Mouse (Mus musculus) liver, embryonic 12.5 days (tissue): ENCODE measurements around the gene 2200002J24Rik. TPM values are rescaled to one million over a fixed set of nuclear protein-coding genes. Genes with fewer than 3 reads are reported as not detected.
"Not testable (repeated sequence)": the region's sequence is repeated elsewhere in the genome, so short reads cannot be mapped to it uniquely, and the experiment has no call there.

Experiments used
- ATAC-seq: fragments of 200-750 bp; cut with Nextera tagmentation; 2 replicates; pipeline ENCODE4 v1.8.0; 2017; ENCODE audit warnings: moderate number of reproducible peaks, mild to moderate bottlenecking, moderate library complexity
- H3K27ac ChIP-seq: fragments of 300-500 bp; sonication (generic); 2 replicates; pipeline ENCODE4 v1.5.1; 2016; ENCODE audit warnings: mild to moderate bottlenecking
- H3K27me3 ChIP-seq: fragments of 300-500 bp; sonication (generic); replicated peaks from 2 replicates; pipeline ENCODE4 v1.6.1; 2016; ENCODE audit warnings: mild to moderate bottlenecking, moderate library complexity
- H3K36me3 ChIP-seq: fragments of 300-500 bp; sonication (generic); 2 replicates; pipeline ENCODE4 v1.6.1; 2016; ENCODE audit warnings: mild to moderate bottlenecking, moderate library complexity
- H3K4me1 ChIP-seq: fragments of 300-500 bp; sonication (generic); 2 replicates; pipeline ENCODE4 v1.6.1; 2016
- H3K4me2 ChIP-seq: fragments of 300-500 bp; sonication (generic); 2 replicates; pipeline ENCODE4 v1.6.1; 2016; ENCODE audit warnings: mild to moderate bottlenecking, moderate library complexity
- H3K4me3 ChIP-seq: fragments of 300-500 bp; sonication (generic); 2 replicates; pipeline ENCODE4 v1.5.1; 2016; ENCODE audit warnings: mild to moderate bottlenecking, moderate library complexity
- H3K9ac ChIP-seq: fragments of 300-500 bp; sonication (generic); 2 replicates; pipeline ENCODE4 v1.6.1; 2016; ENCODE audit warnings: mild to moderate bottlenecking, moderate library complexity
- H3K9me3 ChIP-seq: fragments of 300-500 bp; sonication (generic); replicated peaks from 2 replicates; pipeline ENCODE4 v1.6.1; 2016; ENCODE audit warnings: mild to moderate bottlenecking, moderate library complexity
- WGBS: fragments of 180-500 bp; shearing (Covaris S2); methylation state at CpG from one replicate; pipeline ENCODE4 v1.1.7; 2016; ENCODE audit not compliant: insufficient replicate concordance; 5-methylcytosine and 5-hydroxymethylcytosine counted together
- polyA plus RNA-seq: library from polyadenylated mRNA; unstranded; fragments of >200 nt; fragmentation: Nextera tagmentation; extraction: Ambion mirVana; gene quantifications from 2 replicates; pipeline ENCODE4 v1.2.1, GENCODE M21; 2016

Gene 2200002J24Rik
- polyA plus RNA-seq, 1 experiment from 2014 or later = 1.0 TPM

- not testable (repeated sequence) for H3K9me3 ChIP-seq, ATAC-seq, H3K27me3 ChIP-seq
- Histone ChIP-seq H3K4me2 (peak overlapping the region; percentile 92), H3K9ac (peak overlapping the region; percentile 81), H3K4me3 (peak overlapping the region; percentile 78), H3K4me1 (peaks cover 23% of the 10 kb centered on the region), H3K27ac (peak overlapping the region; percentile 83), H3K36me3 (peaks cover 51% of the 10 kb centered on the region)
- 29% methylated on average over 13 of the region's 22 CpGs for WGBS
Measured at GRCm38 (mm10) chr7:30730064-30730722, 31.5 kb downstream of the 2200002J24Rik start.

GRCm38 (mm10) chr7:30736211-30736610 is 37.5 kb downstream of the 2200002J24Rik start:
- H3K4me1 ChIP-seq = no peaks in the 10 kb centered on the region
- peaks cover 55% of the 10 kb centered on the region for H3K36me3 ChIP-seq
- no peak overlapping the region for H3K4me2 ChIP-seq
- no peak for ATAC-seq
- no peak overlapping the region for H3K9ac ChIP-seq
- 69% methylated on average over 3 of the region's 3 CpGs for WGBS
- no peak overlapping the region for H3K4me3 ChIP-seq
- no peak overlapping the region for H3K27ac ChIP-seq
- H3K9me3 ChIP-seq = no peaks in the 10 kb centered on the region
- no peaks in the 10 kb centered on the region for H3K27me3 ChIP-seq

- H3K9me3 ChIP-seq, H3K9ac ChIP-seq, H3K27ac ChIP-seq, H3K4me3 ChIP-seq, H3K36me3 ChIP-seq, H3K4me1 ChIP-seq, ATAC-seq, H3K4me2 ChIP-seq, H3K27me3 ChIP-seq: not testable (repeated sequence)
- 69% methylated on average over 2 of the region's 2 CpGs for WGBS
Measured at GRCm38 (mm10) chr7:30742570-30742969, 43.8 kb downstream of the 2200002J24Rik start.

- not testable (repeated sequence) for H3K4me2 ChIP-seq, H3K27ac ChIP-seq, H3K27me3 ChIP-seq, H3K4me3 ChIP-seq, H3K9me3 ChIP-seq, H3K9ac ChIP-seq, H3K36me3 ChIP-seq, H3K4me1 ChIP-seq
- 70% methylated on average over 1 of the region's 4 CpGs for WGBS
- peak; percentile 36; the same call in 1 of the 2 replicates for ATAC-seq
Measured at GRCm38 (mm10) chr7:30743617-30744016, 44.9 kb downstream of the 2200002J24Rik start, which contains the start of gene Gapdhs. Gene Gapdhs, minus strand, starts transcription at chr7:30743681.

- ATAC-seq = no peak
Measured at GRCm38 (mm10) chr7:30744022-30744598, 45.4 kb downstream of the 2200002J24Rik start.

GRCm38 (mm10) chr7:30747525-30748204 is 48.9 kb downstream of the 2200002J24Rik start:
- ATAC-seq = no peak
- 73% methylated on average over 7 of the region's 7 CpGs for WGBS
- H3K4me3 ChIP-seq = no peak overlapping the region

More at GRCm38 (mm10) chr7:30744022-30744598, 45.4 kb downstream of the 2200002J24Rik start:
- H3K9me3 ChIP-seq = no peaks in the 10 kb centered on the region
- H3K9ac ChIP-seq = no peak overlapping the region
- peaks cover 6% of the 10 kb centered on the region; the same call in 1 of the 2 replicates for H3K4me1 ChIP-seq
- H3K27ac ChIP-seq = no peak overlapping the region
- H3K4me2 ChIP-seq = no peak overlapping the region
- no peaks in the 10 kb centered on the region for H3K27me3 ChIP-seq
- WGBS = 35% methylated on average over 4 of the region's 4 CpGs
- no peak overlapping the region for H3K4me3 ChIP-seq
- H3K36me3 ChIP-seq = peaks cover 4% of the 10 kb centered on the region; the same call in 1 of the 2 replicates

More at GRCm38 (mm10) chr7:30747525-30748204, 48.9 kb downstream of the 2200002J24Rik start:
- no peaks in the 10 kb centered on the region for H3K36me3 ChIP-seq
- no peaks in the 10 kb centered on the region for H3K9me3 ChIP-seq
- H3K4me1 ChIP-seq = peaks cover 6% of the 10 kb centered on the region; the same call in 1 of the 2 replicates
- H3K27ac ChIP-seq = no peak overlapping the region
- H3K9ac ChIP-seq = no peak overlapping the region
- H3K27me3 ChIP-seq = no peaks in the 10 kb centered on the region
- H3K4me2 ChIP-seq = no peak overlapping the region

Other genes starting within 250 kb of the 2200002J24Rik start
- 0.05 and 0.17 TPM in 2 replicates for gene Kirrel2, start 241.2 kb upstream of the 2200002J24Rik start, polyA plus RNA-seq
- gene Nphs1, start 240.6 kb upstream of the 2200002J24Rik start, polyA plus RNA-seq = 0.14 and 0.18 TPM in 2 replicates
- 21.1 and 22.3 TPM in 2 replicates for gene Prodh2, start 205.3 kb upstream of the 2200002J24Rik start, polyA plus RNA-seq
- 4.0 and 4.8 TPM in 2 replicates for gene Arhgap33, start 163.9 kb upstream of the 2200002J24Rik start, polyA plus RNA-seq
- gene Hspb6, start 146.7 kb upstream of the 2200002J24Rik start, polyA plus RNA-seq = 5.0 and 5.4 TPM in 2 replicates
- 5.3 and 5.6 TPM in 2 replicates for gene Proser3, start 146.6 kb upstream of the 2200002J24Rik start, polyA plus RNA-seq
- gene Lin37, start 139.1 kb upstream of the 2200002J24Rik start, polyA plus RNA-seq = 30.3 and 31.4 TPM in 2 replicates
- 51.9 and 55.1 TPM in 2 replicates for gene U2af1l4, start 135.6 kb upstream of the 2200002J24Rik start, polyA plus RNA-seq
- 5.8 and 6.7 TPM in 2 replicates for gene Gm49396, start 135.6 kb upstream of the 2200002J24Rik start, polyA plus RNA-seq
- 83.3 and 87.9 TPM in 2 replicates for gene Psenen, start 135.3 kb upstream of the 2200002J24Rik start, polyA plus RNA-seq
- 3.0 and 3.9 TPM in 2 replicates for gene Igflr1, start 133.5 kb upstream of the 2200002J24Rik start, polyA plus RNA-seq
- gene Kmt2b, start 110.2 kb upstream of the 2200002J24Rik start, polyA plus RNA-seq = 4.5 and 4.9 TPM in 2 replicates
- gene Zbtb32, start 100.0 kb upstream of the 2200002J24Rik start, polyA plus RNA-seq = 0.17 and 0.20 TPM in 2 replicates
- 0.25 and 0.33 TPM in 2 replicates for gene Upk1a, start 86.1 kb upstream of the 2200002J24Rik start, polyA plus RNA-seq
- 691 and 732 TPM in 2 replicates for gene Cox6b1, start 72.8 kb upstream of the 2200002J24Rik start, polyA plus RNA-seq
- gene Etv2, start 63.1 kb upstream of the 2200002J24Rik start, polyA plus RNA-seq = 0.12 and 0.19 TPM in 2 replicates
- 83.1 and 83.5 TPM in 2 replicates for gene Rbm42, start 48.6 kb upstream of the 2200002J24Rik start, polyA plus RNA-seq
- gene Haus5, start 33.9 kb upstream of the 2200002J24Rik start, polyA plus RNA-seq = 47.8 and 50.4 TPM in 2 replicates
- not detected in 2 replicates for gene Pmis2, start 27.3 kb upstream of the 2200002J24Rik start, polyA plus RNA-seq
- gene Atp4a, start 13.3 kb downstream of the 2200002J24Rik start, polyA plus RNA-seq = 1.8 and 1.9 TPM in 2 replicates
- gene Tmem147, start 30.6 kb downstream of the 2200002J24Rik start, polyA plus RNA-seq = 125 and 126 TPM in 2 replicates
- not detected in 2 replicates for gene Gapdhs, start 44.8 kb downstream of the 2200002J24Rik start, polyA plus RNA-seq
- 0.19 and 0.41 TPM in 2 replicates for gene Sbsn, start 52.5 kb downstream of the 2200002J24Rik start, polyA plus RNA-seq
- not detected in 2 replicates for gene Dmkn, start 64.8 kb downstream of the 2200002J24Rik start, polyA plus RNA-seq
- gene Krtdap, start 89.0 kb downstream of the 2200002J24Rik start, polyA plus RNA-seq = not detected in 2 replicates
- gene Ffar2, start 124.8 kb downstream of the 2200002J24Rik start, polyA plus RNA-seq = 0.21 and 0.53 TPM in 2 replicates
- not detected in 2 replicates for gene Ffar3, start 157.3 kb downstream of the 2200002J24Rik start, polyA plus RNA-seq
- not detected in 2 replicates for gene Ffar1, start 162.6 kb downstream of the 2200002J24Rik start, polyA plus RNA-seq
- gene Cd22, start 181.4 kb downstream of the 2200002J24Rik start, polyA plus RNA-seq = 0.21 and 0.38 TPM in 2 replicates
- gene Mag, start 215.9 kb downstream of the 2200002J24Rik start, polyA plus RNA-seq = 0.13 and 0.20 TPM in 2 replicates
- gene Hamp2, start 225.8 kb downstream of the 2200002J24Rik start, polyA plus RNA-seq = not detected in 2 replicates
- gene Hamp, start 245.1 kb downstream of the 2200002J24Rik start, polyA plus RNA-seq = 0.38 TPM in 1 of 2 replicates, not detected in the other